13 mouse cellular contexts compared by ENCODE assay signal in genomic region chr17:31590846-31591245, GRCm38 (mm10). TPM values are rescaled to one million over a fixed set of nuclear protein-coding genes. Genes with fewer than 3 reads are reported as not detected.
"Had no signal": no experiment of that assay in that cellular context is flagged by ENCODE, and none has a peak within 500 bp of the region (broad histone marks: within the 10 kb centered on the region; RNA-seq: fewer than 3 reads in every experiment).

No protein-coding gene starts in this region.

- DNase-seq: kidney, postnatal 4 days; liver; liver, embryonic 13.5 days; liver, postnatal 0 days; lung, postnatal 14 days; right cerebral cortex, postnatal 14 days; thymus, postnatal 4 days had no signal

- ATAC-seq: liver, postnatal 0 days; midbrain, embryonic 13.5 days had no signal

- H3K27me3 ChIP-seq: limb, embryonic 12.5 days; liver, embryonic 13.5 days; lung, embryonic 15.5 days; midbrain, embryonic 13.5 days; stomach, embryonic 15.5 days had no signal

- H3K4me3 ChIP-seq: layer of hippocampus, adult 2 months; limb, embryonic 12.5 days; liver, embryonic 13.5 days; lung, embryonic 15.5 days; midbrain, embryonic 13.5 days; stomach, embryonic 15.5 days had no signal

- H3K9me3 ChIP-seq: limb, embryonic 12.5 days; liver, embryonic 13.5 days; lung, embryonic 15.5 days; midbrain, embryonic 13.5 days; stomach, embryonic 15.5 days had no signal

- H3K9ac ChIP-seq: limb, embryonic 12.5 days; liver, embryonic 13.5 days; liver, postnatal 0 days; lung, embryonic 15.5 days; midbrain, embryonic 13.5 days; stomach, embryonic 15.5 days had no signal

- H3K4me1 ChIP-seq: limb, embryonic 12.5 days; lung, embryonic 15.5 days; midbrain, embryonic 13.5 days; stomach, embryonic 15.5 days had no signal

- H3K4me2 ChIP-seq: limb, embryonic 12.5 days; liver, embryonic 13.5 days; lung, embryonic 15.5 days; midbrain, embryonic 13.5 days; stomach, embryonic 15.5 days had no signal

- H3K27ac ChIP-seq: layer of hippocampus, adult 2 months; limb, embryonic 12.5 days; liver, embryonic 13.5 days; lung, embryonic 15.5 days; macrophage; midbrain, embryonic 13.5 days; stomach, embryonic 15.5 days had no signal

RNA-seq across cellular contexts. Expression of gene Cbs, which starts 46.2 kb away (rescaled TPM):
- polyA plus RNA-seq: macrophage had no signal
